Mouse (Mus musculus): ENCODE results near the gene Zbed5. TPM values are rescaled to one million over a fixed set of nuclear protein-coding genes. Genes with fewer than 3 reads are reported as not detected.
"Not testable (repeated sequence)": the region's sequence is repeated elsewhere in the genome, so short reads cannot be mapped to it uniquely, and the experiment has no call there.

Zbed5 gene
- total RNA-seq (2021), result 1 to 10 TPM; 4.5 to 4.9 TPM

- DNase-seq, result peak; percentile 85 to 87
Observed at GRCm38 (mm10) chr5:129895198-129896088, at the start of gene Zbed5. TSS of gene Zbed5 (plus strand) at chr5:129895723.

DNA sequence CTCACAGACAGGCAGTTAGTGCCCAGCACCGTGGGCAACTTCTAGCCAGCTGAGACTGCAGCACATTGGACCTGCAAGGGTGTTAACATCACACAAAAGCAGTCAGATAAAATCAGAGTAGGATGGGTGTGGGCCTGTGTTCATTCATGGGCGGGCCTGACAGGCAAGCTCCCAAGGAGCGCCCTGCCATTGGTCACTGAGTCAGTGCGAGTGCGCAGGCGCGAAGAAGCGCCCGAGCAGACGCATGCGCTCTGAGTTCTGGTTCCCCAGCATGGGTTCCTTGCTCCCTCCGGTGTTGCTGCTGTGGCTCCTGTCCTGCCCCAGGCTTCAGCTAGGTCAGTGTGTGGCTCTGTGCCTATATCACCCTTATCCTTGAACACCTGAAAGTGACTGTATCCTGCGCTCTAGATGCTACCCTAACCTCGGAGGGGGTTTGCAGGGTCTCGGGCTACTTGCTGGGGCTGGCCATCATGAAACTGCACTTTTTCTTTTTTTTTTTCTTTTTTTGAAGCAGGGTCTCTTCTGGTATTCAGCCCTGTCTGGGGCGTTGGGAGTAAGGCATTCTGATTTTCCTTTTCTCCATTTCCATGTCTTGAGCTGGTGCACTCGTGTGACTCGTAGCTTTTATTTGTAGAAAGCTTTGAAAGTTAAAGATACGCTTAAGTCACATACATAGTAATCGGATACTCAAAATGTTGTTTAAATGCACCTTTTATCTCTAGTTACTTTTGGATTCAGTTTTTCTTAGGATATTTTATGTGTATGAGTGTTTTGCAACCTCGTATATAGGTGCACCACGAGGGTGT lies 48.6 kb upstream of the Zbed5 start, which contains the start of gene Sumf2:
Sumf2 (plus strand) TSS at position 235 of the 806 bp plus-strand sequence.
- DNase-seq, result peak; percentile 95

- no peak for DNase-seq
Observed at GRCm38 (mm10) chr5:129847558-129847820, 48.0 kb upstream of the Zbed5 start.

- DNase-seq, result no peak
Observed at GRCm38 (mm10) chr5:129855163-129855562, 40.4 kb upstream of the Zbed5 start.

GRCm38 (mm10) chr5:129856414-129856813 lies 39.1 kb upstream of the Zbed5 start:
- no peak for DNase-seq

GRCm38 (mm10) chr5:129862325-129862724 lies 33.2 kb upstream of the Zbed5 start:
- no peak for DNase-seq

- peak; percentile 31 for DNase-seq
Observed at GRCm38 (mm10) chr5:129864467-129864866, 31.1 kb upstream of the Zbed5 start.

DNA sequence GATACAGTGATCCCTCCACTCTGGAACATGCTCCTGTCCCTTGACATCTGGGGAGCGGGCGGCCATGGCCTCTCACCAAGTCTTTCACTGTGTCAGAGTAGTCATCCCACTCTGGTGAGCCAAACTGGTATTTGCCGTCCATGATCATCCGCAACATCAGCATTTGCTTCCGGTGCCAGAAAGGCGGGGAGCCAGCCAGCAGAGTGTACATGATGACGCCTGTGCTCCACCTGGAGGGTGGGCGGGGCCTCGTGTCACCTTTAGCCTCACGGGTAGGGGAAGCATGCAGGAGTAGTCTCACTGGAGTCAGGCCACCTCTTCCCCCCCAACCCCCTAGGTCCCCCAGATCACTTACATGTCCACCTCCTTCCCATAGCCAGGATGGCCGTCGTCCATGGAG lies 29.7 kb upstream of the Zbed5 start:
- no peak for DNase-seq

DNA sequence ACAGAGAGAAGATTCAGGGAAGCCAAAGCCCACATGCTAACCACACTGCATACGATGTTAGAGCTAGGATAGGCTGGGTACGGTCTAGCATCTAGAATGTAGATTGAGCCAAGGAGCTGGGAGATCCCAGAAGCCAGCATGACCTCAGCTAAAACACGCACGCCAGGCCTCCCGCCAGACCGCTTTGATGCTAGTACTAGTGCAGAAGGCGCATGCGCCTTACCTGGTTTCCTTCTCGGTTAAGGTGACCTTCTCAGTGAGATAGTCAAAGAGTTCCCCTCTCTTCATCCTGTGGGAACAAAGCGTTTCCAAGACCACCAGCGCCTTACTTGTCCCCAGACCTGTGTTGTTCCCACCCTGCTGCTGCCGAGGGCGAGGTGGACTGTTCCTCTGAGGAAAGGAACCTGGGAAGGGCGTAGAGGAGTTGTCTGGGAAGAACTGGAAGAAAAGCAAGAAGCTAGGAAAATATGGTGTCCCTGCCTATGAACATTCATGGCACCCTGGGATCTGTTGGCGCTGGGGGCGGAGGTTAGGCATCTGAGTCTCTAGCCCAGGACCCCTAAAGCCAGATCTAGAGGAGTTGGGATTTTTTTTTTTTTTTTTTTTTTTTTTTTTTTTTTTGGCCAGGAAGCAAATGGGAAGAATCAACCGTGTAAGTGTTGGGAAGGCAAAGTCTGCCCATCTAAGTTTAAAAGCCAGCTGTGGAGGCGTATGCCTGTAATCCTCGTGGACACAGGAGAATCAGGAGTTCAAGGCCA lies 26.1 kb upstream of the Zbed5 start:
- DNase-seq, result no peak

- DNase-seq, result no peak
Observed at GRCm38 (mm10) chr5:129871238-129871637, 24.3 kb upstream of the Zbed5 start.

- DNase-seq, result no peak
Observed at GRCm38 (mm10) chr5:129873942-129874341, 21.6 kb upstream of the Zbed5 start.

GRCm38 (mm10) chr5:129875098-129875497 lies 20.4 kb upstream of the Zbed5 start:
- no peak for DNase-seq

GRCm38 (mm10) chr5:129877731-129878455 lies 17.6 kb upstream of the Zbed5 start:
- peak; percentile 26 to 38 for DNase-seq

GRCm38 (mm10) chr5:129878946-129879345 lies 16.6 kb upstream of the Zbed5 start:
- DNase-seq, result peak; percentile 27 to 50

DNA sequence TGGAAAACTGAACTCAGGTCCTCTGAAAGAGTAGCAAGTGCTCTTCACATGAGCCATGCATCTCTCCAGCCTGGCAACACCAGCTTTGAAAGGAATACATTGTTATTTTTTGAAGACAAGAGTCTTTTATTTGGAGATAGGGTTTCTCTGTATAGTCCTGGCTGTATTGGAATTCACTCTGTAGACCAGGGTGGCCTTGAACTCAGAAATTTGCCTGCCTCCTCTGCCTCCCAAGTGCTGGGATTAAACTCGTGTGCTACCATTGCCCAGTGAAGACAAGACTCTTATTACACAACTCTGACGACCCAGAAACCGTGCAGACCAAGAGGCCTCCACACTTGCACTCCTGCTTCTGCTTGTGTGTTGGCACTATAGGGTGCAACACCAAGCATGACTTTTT lies 15.6 kb upstream of the Zbed5 start:
- no peak for DNase-seq

GRCm38 (mm10) chr5:129886271-129886670 lies 9.3 kb upstream of the Zbed5 start:
- DNase-seq, result no peak

DNA sequence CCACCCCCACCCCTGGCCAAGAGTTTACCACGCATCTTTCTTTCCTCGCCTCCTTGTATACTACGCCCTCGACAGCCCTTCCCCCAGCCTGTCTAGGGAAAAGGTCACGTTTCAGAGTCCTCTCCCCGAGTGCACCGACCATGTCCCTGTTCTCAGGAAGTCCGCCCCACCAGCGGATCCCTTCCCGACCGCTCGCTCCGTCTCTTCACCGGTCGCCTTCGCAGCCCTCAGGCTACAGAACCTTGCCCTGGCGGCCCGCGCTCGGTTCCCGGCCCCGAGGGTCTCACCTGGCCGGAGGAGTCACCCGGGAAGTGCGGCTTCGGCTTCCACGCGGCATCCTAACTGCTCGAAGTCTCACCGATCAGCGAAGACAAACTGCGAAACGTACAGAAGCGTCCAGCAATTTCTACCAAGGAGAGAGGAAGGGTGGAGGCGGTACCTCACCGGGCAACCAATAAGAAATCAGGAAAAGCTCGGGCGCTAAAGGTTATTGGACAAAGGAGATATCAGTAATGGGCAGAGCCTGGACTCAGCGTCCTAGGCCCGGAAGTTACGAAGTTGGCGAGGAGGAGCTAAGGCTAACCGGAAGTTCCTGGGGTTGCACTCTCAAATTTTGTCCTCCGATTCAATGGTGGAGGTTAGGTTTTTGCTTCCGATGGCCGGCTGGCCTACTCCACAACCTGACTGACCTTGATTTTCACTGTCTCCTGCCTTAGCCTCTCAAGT lies 8.4 kb upstream of the Zbed5 start, which contains the start of gene Chchd2:
Chchd2 (minus strand) TSS at position 560 of the 726 bp plus-strand sequence.
- DNase-seq, result peak; percentile 92 to 93

DNA sequence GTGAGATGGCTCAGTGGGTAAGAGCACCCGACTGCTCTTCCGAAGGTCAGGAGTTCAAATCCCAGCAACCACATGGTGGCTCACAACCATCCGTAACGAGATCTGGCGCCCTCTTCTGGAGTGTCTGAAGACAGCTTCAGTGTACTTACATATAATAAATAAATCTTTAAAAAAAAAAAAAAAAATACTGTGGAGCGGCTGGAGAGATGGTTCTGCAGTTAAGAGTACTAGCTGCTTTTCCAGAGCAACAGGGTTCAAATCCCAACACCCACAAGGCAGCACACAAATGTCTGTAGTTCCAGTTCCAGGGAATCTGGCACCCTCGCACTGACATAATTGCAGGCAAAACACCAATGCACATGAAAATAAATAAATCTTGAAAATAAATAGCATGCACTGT lies 5.1 kb upstream of the Zbed5 start:
- not testable (repeated sequence) for DNase-seq

GRCm38 (mm10) chr5:129898449-129898848 lies 2.9 kb downstream of the Zbed5 start, which contains the start of gene Phkg1:
TSS of gene Phkg1 (minus strand) at chr5:129898549.
- no peak for DNase-seq

- no peak for DNase-seq
Observed at GRCm38 (mm10) chr5:129907775-129908174, 12.3 kb downstream of the Zbed5 start.
